Mouse (Mus musculus) liver, adult (tissue): Measurements from ENCODE around the gene Abcb1b.

Experiments
- GATA4 ChIP-seq: IDR thresholded peaks from 2 replicates; pipeline ENCODE4 v1.6.1; 2014; ENCODE audit warnings: mild to moderate bottlenecking, low read length; ENCODE audit not compliant: insufficient replicate concordance

Abcb1b gene

GRCm38 (mm10) chr5:8797987-8798751 lies at the start of gene Abcb1b:
TSS of gene Abcb1b (plus strand) at chr5:8798147.
- TF ChIP-seq GATA4 = no peak

DNA sequence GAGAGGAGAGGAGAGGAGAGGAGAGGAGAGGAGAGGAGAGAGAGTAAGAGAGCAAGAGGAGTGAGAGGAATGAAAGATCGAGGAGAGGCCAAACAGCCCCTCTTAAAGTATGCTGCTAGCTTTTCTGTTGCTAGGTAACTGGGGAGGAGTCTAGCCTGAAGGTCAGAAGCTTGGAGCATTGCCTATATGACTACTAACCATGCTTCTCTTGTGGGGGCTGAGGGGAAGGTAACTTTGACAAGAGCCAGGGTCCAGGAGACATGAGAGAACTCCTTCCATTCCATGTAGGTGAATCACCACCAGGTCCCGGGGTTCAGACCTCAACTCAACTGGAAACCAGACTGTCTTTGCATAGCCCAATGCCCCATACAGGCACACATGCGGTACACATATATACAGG lies 25.1 kb upstream of the Abcb1b start:
- TF ChIP-seq GATA4 = no peak

- no peak for TF ChIP-seq GATA4
Measured at GRCm38 (mm10) chr5:8778311-8778710, 19.6 kb upstream of the Abcb1b start.

DNA sequence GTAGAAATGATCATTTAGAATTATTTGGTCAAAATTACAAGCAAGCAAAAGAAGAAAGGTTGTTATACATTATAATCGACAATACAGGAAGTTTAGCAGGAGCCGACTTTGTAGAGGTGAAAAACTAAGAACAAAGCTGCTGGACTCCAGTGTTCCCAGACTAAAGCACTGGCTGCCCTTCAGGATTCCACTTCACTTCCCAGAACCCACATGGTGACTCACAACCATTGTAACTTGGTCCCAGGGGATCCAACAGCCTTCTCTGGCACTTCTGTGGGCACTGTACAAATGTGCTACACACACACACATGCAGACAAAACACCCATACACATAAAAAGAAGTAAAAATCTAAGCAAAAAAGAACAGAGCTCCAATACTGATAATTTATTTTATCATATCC lies 19.2 kb upstream of the Abcb1b start:
- TF ChIP-seq GATA4 = no peak

DNA sequence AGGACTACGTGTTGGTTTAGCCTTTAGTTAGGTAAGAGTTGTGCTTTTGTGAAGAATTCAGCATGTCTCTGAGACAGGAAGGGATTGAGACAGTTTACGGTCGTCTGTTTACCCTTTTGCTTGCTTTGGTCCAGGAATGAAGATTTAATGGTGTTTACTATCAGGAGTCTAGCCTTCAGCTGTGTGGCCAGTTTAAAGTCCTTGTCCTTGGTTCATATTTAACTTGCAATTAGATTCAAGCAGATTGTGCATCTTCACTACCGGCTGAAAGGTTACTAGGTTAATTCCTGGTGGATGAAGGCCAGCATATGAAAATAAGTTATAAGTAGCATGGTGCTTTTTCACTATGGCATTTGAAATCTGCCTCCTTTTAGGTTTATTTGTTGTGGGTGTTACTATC lies 5.7 kb upstream of the Abcb1b start:
- TF ChIP-seq GATA4 = no peak

DNA sequence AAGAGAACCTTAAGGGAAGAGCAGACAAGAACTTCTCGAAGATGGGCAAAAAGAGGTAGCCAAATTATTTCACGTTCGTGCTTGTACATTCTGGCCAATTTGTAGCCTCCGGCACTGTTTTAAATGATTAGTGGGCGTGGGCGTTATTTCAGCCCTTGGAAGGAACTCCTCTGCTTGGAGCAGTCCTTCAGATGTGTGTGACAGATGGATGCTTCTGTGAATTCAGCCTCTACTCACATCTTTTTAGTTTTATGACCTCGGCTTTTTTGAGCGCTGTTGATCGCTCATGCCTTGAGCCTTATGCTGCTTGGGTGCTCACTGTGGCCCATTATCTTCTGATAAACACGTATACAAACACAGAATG lies 787 bp downstream of the Abcb1b start:
- TF ChIP-seq GATA4 = no peak

DNA sequence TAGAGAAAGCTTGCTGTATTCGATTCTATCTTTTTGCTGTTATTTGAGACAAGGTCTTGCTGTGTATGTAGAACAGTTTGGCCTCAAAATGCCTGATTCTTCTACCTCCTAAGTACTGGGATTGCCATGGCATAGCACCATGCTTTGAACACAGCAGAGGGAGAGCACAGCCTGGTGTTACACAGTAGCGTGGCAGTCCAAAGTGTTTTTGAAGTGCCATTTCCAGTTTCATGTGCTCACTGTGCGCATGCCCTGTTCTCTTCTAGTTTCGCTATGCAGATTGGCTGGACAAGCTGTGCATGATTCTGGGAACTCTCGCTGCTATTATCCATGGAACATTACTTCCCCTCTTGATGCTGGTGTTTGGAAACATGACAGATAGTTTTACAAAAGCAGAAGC lies 7.8 kb downstream of the Abcb1b start:
- no peak for TF ChIP-seq GATA4

- no peak for TF ChIP-seq GATA4
Measured at GRCm38 (mm10) chr5:8807137-8808004, 9.4 kb downstream of the Abcb1b start.

- no peak for TF ChIP-seq GATA4
Measured at GRCm38 (mm10) chr5:8813872-8814271, 15.9 kb downstream of the Abcb1b start.

DNA sequence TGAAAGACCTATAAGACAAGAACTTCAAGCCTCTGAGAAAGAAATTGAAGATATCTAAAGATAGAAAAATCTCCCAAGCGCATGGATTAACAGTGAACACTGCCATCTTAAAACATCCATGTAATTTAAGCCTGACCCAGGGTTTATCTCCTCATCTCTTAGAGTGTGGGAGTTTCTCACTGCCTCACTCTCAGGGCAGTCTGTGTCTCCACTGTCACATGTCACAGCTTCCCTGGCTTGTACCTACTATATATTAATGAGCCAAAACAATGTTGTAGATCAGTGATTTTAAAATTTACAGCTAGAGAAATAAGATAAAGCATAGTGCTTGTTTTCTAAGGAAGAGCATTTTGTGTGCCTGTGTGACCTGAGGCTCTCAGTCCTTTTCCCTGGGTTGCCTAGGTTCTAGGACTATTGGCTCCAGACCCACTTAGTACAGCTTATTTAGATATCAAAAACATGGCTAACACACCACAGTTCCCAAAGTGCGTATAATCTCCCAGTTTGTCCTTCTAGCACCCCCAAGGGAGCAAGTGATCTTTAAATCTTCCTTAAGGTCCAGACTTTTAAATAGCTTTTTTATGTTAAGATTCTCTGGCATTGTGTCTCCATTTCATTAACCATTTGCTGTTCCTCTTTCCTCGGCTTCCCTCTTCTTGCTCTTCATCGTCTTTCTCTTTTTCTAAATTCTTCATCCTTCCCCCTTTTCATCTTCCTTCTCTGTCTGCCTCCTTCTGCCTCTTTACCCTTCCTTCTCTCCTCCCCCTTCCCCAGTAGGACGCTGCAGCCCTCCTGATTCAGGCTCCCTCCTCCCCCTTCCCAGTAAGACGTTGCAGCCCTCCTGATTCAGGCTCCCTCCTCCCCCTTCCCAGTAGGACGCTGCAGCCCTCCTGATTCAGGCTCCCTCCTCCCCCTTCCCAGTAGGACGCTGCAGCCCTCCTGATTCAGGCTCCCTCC lies 22.0 kb downstream of the Abcb1b start:
- TF ChIP-seq GATA4 = no peak

GRCm38 (mm10) chr5:8838661-8839438 lies 40.9 kb downstream of the Abcb1b start:
- TF ChIP-seq GATA4 = no peak

DNA sequence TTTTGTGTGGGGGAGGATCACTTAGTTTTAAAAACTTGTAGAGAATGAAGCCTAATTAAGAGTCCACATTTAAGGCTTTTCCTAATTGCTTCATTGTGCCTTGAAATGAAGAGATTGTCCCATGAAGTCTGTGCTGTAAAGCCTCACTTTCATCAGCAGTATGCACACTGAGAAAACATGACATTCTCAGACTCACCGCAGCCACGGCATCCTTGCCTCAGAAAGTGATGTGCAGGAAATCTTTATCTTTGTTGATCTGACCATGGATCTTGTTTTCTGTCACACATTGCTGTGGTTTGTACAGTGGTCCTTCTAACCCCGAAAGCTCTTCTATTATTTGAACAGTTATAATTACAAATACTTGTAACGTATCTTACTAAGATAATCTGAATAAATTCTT lies 41.7 kb downstream of the Abcb1b start:
- TF ChIP-seq GATA4 = no peak

GRCm38 (mm10) chr5:8840887-8841286 lies 42.9 kb downstream of the Abcb1b start:
- TF ChIP-seq GATA4 = no peak

- no peak for TF ChIP-seq GATA4
Measured at GRCm38 (mm10) chr5:8842815-8843214, 44.9 kb downstream of the Abcb1b start.
